Mouse (Mus musculus) kidney, postnatal 36 days (tissue): Measurements from ENCODE around the gene Cpn1.
"Not testable (repeated sequence)": the region's sequence is repeated elsewhere in the genome, so short reads cannot be mapped to it uniquely, and the experiment has no call there.

Experiments
- DNase-seq, 2 experiments: peaks; one replicate each; pipeline ENCODE4 v3.0.0; 2021 to 2022; ENCODE audit warnings: mixed read lengths in 2 of 2

Gene Cpn1

GRCm38 (mm10) chr19:43980711-43981110, 5.6 kb downstream of the Cpn1 start:
- DNase-seq, result no peak

GRCm38 (mm10) chr19:43977799-43978198, 8.6 kb downstream of the Cpn1 start:
- DNase-seq, result no peak

- DNase-seq, result no peak
Measured at GRCm38 (mm10) chr19:43976661-43977060, 9.7 kb downstream of the Cpn1 start.

- DNase-seq, result no peak
Measured at GRCm38 (mm10) chr19:43974221-43974620, 12.1 kb downstream of the Cpn1 start.

GRCm38 (mm10) chr19:43973711-43974110, 12.6 kb downstream of the Cpn1 start:
- DNase-seq, result no peak

- DNase-seq, result no peak
Measured at GRCm38 (mm10) chr19:43972129-43972528, 14.2 kb downstream of the Cpn1 start.

- DNase-seq, result peak in 1 of 2 experiments; percentile 17
Measured at GRCm38 (mm10) chr19:43968436-43969026, 17.8 kb downstream of the Cpn1 start.

- peak; percentile 36 to 37 for DNase-seq
Measured at GRCm38 (mm10) chr19:43966481-43966880, 19.9 kb downstream of the Cpn1 start.

- DNase-seq, result no peak
Measured at GRCm38 (mm10) chr19:43965496-43966085, 20.8 kb downstream of the Cpn1 start.

GRCm38 (mm10) chr19:43962795-43963194, 23.6 kb downstream of the Cpn1 start:
- no peak for DNase-seq

- no peak for DNase-seq
Measured at GRCm38 (mm10) chr19:43961185-43961584, 25.2 kb downstream of the Cpn1 start.

GRCm38 (mm10) chr19:43960014-43960413, 26.3 kb downstream of the Cpn1 start:
- no peak for DNase-seq

- DNase-seq, result peak; percentile 75 to 89
Measured at GRCm38 (mm10) chr19:43959162-43959561, 27.2 kb downstream of the Cpn1 start.

GRCm38 (mm10) chr19:43957881-43958280, 28.5 kb downstream of the Cpn1 start:
- DNase-seq, result no peak

GRCm38 (mm10) chr19:43957402-43957801, 29.0 kb downstream of the Cpn1 start:
- DNase-seq, result peak in 1 of 2 experiments; percentile 18

- peak; percentile 48 to 52 for DNase-seq
Measured at GRCm38 (mm10) chr19:43955266-43955665, 31.1 kb downstream of the Cpn1 start.

GRCm38 (mm10) chr19:43954864-43955263, 31.5 kb downstream of the Cpn1 start:
- DNase-seq, result no peak

GRCm38 (mm10) chr19:43952936-43953335, 33.4 kb downstream of the Cpn1 start:
- not testable (repeated sequence) for DNase-seq

GRCm38 (mm10) chr19:43949111-43949810, 37.1 kb downstream of the Cpn1 start:
- DNase-seq, result no peak

GRCm38 (mm10) chr19:43944566-43944965, 41.8 kb downstream of the Cpn1 start:
- no peak for DNase-seq

- DNase-seq, result peak; percentile 48 to 51
Measured at GRCm38 (mm10) chr19:43943076-43943475, 43.3 kb downstream of the Cpn1 start.

GRCm38 (mm10) chr19:43939769-43940689, 46.3 kb downstream of the Cpn1 start, which contains the start of gene Dnmbp:
Dnmbp (minus strand) TSS chr19:43940191.
- DNase-seq, result peak; percentile 81 to 97
